Mouse (Mus musculus) ovary, postnatal 36 days (tissue): ENCODE data around the gene Cdc5l.
"Not testable (repeated sequence)": the region's sequence is repeated elsewhere in the genome, so short reads cannot be mapped to it uniquely, and the experiment has no call there.

Source experiments
- DNase-seq: peaks from one replicate; pipeline ENCODE4 v3.0.0; 2022; ENCODE audit warnings: low spot score, mixed read lengths

Gene Cdc5l

DNA sequence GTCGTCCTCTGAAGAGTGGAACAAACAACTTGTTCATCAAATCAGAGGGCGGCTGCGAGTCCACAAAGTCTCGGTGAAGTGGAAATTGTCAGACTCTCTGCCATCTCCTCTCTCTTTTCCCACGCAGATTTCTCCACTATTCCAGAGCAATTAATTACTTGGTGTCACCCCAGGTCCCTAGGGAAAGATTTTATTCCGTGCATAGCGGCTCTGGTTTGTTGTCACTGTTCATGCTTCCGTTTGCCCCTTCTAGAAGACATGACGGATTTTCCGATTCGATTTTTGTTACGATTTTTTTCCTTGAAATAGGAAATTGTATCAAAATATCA is 689 bp upstream of the Cdc5l start:
- DNase-seq, result no peak

DNA sequence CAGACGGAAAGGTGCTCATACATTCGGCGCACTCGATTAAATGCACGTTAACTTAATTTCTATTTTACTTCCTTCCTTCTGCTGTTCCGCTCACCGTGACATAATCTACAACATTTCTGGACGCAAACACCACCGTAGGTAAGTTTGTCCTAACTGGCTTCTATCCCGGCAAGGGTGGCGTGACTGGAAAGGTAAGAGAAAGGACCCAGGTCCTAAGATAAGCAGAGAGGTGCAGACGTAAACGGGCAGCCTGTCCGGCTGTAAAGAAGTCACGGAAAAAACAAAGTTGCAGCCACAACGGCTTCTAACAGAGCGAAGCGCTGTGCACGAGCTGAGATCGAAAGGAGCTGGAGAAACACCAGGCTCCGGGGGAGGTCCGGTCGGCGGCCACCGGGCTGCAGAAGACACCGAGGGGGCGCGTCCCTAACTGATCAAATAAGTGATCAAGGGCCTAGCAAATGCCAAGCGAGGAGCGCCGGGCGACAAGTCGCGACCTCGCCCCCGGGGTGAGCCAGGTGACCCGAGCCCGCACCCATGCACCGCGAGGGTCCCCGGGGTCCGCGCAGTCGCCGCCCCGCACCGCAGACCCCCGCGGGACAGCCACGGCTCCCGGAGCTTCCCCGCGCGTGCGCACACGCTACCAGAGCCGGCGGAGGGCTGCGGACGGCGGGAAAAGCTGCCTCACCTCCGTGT is 685 bp downstream of the Cdc5l start:
- DNase-seq, result no peak

DNA sequence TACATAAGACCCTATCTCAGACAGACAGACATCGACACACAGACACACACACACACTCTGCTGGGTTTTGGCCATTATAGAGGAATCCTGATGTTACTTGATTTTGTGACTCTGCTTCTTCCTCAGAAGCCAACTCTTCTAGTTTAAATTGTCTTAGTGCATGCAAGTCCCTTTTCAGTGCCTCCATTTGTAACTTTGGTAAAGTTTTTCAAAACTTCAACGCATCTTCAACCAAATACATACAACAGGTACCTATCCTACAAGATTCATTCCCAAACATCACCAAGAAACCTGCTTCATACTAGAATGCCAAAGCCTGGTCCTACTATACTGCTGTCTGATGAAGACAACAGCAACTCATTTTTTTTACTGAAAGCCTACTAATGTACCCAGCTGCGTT is 1.5 kb downstream of the Cdc5l start:
- no peak for DNase-seq

DNA sequence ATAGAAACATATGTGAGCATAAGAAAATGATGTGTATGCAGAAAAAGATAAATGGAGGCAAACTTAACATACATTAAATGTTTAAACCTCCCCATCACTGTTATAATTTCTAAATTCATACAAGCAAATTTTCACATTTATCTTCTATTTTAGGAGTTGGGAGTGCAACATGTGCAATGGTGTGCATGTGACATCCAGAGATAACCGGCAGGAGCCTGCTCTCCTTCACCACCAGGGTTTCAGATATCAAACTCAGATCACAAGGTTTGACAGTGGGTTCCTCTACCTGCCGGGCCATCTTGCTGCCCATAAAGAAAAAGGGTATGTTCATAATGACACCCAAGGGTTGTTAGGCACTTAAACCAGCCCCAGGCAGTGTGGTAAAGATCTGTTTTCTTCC is 16.1 kb downstream of the Cdc5l start:
- no peak for DNase-seq

DNA sequence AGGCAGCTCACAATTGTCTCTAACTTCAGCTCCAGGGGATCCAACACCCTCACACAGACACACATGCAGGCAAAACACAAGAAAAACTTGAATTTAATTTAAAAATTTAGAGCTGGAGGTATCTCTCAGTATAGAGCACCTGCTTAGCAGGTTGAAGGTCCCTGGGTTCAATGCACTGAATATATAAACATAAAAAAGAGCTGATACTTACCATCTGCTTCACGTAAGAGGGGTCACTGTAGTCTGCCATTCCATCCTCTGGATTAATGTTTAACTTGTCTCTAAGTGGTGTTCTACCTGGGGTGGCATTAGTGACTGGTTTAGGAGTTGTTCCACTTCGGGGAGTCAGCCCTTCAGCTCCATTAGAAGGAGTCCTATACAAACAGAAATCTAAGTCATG is 21.9 kb downstream of the Cdc5l start:
- not testable (repeated sequence) for DNase-seq

DNA sequence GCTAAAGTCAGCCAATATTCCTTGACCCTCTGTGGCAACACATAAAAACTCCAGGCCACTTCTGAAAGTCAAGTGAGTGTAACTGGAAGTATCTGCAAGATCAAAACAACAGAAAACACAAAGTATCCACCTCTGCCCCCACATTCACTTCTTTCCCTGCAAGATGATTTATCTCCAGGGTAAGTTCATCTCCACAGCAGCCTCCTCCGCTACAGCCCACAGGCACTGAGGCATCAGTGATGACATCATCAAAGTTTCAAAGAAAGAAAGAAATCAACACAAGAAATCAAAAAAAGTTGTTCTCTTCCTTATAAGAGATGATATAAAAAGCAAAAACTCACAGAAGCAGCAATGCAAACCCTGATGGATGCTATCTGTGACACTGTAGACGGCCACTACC is 24.8 kb downstream of the Cdc5l start:
- no peak for DNase-seq

DNA sequence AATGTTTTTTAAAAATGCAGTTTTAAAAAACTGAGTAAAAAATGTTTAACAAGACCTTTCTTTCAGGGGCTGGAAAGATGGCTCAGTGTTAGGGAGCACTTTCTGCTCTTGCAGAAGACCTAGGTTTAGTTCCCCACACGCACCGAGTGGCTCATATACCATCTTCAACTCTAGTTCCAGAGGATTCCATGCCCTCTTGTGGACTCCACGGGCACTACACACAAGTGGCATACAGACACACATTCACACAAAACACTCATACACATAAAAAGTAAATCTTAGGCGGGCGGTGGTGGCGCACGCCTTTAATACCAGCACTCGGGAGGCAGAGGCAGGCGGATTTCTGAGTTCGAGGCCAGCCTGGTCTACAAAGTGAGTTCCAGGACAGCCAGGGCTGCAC is 27.3 kb downstream of the Cdc5l start:
- no peak for DNase-seq

DNA sequence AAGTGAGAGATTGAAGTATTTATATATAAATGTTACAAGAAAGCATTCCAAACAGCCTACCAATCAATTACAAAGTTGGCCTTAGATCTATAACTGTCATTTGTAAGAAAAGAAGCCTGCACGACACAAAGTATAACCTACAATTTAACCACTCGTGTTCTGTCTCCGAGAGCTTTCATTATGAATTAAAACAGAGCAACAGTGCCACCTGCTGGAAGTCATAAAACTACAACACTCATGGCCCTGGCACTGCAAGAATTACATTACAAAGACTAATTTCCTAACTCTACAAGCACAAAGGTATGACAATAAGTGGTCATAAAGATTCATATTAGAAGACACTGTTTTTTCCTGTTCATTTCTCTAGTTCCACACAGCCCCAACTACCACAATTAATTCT is 30.3 kb downstream of the Cdc5l start:
- no peak for DNase-seq

DNA sequence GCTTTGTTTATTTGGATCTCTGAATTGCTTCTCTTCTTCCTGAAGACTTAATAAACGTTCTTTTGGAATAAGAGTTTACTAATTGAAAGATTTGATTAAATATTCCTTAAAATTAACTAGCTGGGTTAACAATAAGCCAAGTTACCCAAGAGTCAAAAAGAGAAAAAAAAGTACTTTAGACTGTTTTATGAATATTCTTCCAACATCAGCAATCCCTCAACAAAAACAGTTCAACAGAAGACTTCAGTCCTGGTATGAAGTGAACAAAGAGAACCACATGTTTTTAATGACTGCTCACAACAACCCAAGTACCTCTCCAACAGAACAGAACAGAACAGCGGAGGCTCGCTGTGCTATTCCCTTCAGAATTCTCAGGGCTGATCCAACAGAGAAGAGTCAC is 30.9 kb downstream of the Cdc5l start:
- DNase-seq, result no peak

DNA sequence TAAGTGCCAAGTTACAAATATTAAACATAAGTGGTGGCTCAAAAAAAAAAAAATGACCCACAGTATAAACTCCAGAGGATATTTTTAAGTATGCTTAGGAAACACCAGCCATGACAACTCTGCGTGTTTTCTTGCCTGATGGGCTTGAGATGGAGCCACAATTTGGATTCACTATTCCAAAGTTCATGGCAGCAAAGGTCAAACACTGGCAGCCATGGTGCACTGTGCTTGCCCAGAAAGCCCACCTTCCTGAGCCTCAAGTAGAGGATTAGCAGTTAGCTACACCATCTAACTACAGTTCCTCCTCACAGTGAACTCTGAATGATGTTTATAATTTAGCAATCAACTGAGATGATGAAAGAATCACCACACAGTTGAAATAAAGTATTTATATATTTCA is 31.4 kb downstream of the Cdc5l start:
- DNase-seq, result no peak

DNA sequence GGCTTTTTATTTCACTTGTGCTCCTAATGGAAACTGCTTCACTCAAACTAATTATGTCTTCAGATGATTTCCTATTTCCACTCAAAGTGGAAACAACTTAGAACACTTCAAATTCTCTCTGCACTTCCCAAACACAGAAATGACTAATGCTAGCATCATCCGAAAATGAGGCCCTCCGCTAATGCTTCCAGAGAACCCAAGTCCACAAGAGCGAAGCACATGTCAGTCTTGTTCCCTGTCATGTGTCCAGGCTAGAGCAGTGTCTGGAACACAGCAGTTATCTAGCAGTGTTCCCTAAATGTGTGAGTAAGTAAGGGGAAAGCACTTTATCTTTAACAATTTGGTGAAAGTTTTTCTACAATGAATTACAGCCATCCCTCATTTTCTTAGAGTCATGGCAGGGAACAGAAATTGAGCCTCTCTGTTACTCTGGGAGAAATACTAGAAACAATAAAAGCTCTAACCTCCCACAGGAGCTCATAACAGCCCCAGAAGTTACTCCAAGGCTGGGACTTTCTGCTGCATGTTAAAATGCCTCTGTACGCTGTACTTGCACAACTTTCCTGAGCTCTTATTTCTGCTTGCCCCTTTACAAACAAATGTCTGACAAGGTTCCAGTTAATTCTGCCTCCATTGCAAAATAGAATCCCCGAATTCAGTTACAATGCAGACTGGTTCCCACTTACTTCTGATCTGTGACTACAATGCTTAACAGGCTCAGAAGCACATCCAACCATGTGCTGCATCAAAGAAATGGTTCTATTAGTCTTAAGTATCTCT is 32.2 kb downstream of the Cdc5l start:
- DNase-seq, result no peak

DNA sequence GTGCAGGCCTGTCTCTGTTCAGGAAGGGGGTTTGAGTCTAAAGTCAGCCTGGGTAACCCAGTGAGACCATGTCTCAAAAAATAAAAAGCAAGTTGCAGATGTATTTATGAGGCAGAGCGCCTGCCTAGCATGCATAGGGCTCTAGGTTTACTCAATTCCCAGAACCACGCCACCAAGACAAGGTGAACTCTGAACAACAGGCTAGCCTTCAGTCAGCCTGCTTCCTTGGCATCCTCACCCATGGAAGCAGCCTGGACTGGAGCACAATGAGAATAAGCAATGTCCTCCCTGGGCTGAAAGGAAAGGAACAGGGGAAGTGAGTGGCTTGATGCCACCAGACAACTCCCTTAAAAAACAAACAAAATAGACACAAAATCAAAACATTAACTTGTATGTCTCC is 35.5 kb downstream of the Cdc5l start:
- DNase-seq, result no peak

DNA sequence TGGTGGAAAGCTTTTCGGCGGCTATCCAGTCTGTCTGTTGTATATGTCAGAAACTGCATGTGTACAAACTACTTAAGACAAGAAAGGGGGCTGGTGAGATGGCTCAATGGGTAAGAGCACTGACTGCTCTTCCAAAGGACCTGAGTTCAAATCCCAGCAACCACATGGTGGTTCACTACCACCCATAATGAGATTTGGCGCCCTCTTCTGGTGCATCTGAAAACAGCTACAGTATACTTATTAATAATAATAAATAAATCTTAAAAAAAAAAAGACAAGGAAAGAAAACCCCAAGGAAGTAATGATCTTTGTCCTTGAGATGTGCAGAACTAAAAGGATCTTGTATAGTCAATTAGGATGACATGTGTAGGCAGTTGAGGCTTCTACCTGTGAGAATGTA is 36.0 kb downstream of the Cdc5l start:
- DNase-seq, result no peak

DNA sequence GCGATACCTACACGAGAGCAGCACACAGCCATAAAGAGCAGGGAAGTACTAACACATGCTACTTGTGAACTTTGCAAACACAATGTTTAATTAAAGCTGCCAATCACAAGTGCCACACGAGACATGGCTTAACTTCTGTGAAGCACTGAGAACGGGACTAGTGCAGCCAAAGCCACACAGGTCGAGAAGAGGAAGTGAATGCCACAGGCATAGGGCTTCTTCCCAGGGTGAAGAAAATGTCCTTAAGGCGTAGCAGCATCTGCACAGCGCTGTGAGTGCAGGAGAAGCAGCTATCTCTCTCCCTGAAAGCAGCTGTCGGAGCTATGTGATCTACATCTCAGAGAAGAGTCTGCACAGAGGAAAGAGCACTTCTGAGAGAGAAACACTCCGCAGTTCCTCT is 38.9 kb downstream of the Cdc5l start:
- no peak for DNase-seq

DNA sequence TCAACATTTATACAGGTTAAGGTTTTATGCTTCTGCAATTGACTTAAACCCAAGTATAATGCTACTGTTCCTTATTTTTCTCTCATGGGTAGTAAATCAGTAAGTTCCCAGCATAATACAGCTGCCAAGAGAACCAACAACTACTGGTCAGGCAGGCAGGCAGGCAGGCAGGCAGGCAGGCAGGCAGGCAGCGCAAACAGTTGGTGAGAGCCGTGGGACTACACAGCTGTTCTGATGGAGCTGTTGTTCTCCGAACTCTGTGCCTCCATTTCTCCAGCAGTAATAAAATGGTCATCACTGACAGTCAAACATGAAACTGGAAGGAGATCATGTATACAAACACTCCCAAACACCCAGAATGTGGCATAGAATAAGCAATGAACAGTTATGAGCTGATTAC is 39.8 kb downstream of the Cdc5l start:
- DNase-seq, result no peak

DNA sequence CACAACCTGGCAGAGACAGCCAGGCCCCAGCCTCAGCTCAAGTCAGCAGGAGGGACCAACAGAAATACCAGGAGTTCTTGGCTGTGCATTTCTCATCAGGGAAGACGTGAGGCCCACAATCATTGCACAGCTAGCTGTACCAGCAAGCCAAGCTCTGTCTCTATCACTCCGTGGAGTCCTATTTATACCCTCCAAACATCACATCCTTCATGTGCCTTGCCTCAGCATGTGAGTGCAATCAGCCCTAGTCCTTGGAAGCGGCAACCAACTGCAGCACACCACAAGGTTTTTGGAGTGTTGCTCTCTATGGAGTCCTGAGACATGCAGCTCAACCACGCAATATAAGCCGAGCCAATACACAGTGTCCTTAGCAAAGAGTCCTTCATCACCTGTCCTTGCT is 43.6 kb downstream of the Cdc5l start:
- DNase-seq, result no peak

DNA sequence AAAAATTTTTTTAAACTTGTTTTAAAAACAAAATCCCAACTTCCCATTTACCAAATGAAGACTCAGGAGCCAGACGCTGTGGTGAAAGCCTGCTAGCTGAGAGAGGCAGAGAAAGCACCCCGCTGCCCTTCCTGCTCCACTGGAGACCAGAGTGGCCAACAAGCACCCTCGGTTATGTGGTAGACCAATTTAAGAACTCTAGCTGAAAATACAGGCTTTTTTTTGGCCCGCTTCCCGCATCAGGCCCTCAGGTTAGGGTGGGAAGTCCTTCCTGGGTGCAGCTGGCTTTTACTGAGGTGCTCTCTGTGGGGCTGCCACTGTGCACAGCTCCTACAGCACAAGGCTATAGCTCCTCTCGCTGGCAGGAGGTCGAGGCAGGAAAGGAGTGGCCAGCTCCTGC is 46.6 kb downstream of the Cdc5l start:
- DNase-seq, result no peak

DNA sequence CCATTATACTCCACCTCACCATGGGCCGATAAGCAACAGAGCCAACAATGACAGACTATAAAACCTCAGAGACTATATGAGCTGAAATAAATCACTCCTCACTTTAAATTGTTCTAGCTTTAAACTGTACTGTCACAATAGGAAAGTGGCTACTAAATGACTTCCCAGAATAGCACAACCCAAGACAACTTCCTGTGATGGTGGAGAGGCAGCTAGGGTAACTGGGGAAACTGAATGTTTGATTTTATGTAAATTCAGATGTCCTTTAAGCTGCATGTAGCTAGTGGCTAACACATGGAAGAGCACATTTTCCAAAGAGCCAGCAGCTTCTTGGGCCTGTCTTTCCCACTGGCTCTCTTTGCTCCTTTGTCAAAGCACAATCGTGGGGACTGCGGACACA is 50.2 kb downstream of the Cdc5l start:
- DNase-seq, result no peak

DNA sequence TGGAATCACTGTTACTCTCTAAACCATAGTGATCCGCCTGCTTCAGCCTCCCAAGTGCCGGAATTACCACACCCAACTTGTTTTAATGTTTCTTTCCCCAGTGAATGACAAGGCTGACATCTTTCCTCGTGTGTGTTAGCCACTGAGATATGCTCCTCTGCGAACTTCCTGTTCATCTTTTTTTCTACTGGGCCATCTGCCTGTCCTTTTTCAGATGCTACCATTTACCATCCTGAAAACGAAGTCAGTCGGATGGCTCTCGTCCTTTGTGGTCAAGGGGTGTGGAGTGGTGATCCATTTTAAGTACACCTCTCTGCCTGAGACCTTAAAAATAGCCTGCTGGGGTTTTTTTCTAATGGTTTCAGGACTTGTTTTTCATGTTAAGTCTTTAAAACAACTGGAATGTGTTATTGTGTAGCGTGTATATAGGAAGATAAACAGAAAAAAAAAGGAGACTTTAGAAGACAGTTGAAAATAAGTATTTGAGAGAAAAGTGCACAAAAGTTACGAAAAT is 54.2 kb downstream of the Cdc5l start:
- no peak for DNase-seq

DNA sequence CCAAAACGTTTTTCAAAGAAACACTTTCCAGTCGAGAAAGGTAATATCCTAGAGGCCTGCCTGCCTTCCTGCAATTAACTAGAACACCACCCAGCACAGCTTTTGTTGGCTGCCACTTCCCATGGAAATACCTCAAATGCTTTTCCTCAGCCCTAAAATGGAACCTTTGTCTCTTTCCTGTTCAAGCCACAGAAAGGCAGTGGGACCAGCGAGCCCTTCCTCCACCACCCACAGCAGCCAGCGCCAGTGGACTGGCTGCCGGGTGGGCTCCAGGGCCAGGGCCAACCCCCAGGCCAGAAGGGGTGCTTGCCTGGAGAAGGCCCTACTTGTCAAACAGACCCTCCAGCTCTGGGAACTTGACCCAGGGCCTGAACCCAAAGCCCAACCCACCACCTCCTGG is 56.2 kb downstream of the Cdc5l start:
- no peak for DNase-seq

DNA sequence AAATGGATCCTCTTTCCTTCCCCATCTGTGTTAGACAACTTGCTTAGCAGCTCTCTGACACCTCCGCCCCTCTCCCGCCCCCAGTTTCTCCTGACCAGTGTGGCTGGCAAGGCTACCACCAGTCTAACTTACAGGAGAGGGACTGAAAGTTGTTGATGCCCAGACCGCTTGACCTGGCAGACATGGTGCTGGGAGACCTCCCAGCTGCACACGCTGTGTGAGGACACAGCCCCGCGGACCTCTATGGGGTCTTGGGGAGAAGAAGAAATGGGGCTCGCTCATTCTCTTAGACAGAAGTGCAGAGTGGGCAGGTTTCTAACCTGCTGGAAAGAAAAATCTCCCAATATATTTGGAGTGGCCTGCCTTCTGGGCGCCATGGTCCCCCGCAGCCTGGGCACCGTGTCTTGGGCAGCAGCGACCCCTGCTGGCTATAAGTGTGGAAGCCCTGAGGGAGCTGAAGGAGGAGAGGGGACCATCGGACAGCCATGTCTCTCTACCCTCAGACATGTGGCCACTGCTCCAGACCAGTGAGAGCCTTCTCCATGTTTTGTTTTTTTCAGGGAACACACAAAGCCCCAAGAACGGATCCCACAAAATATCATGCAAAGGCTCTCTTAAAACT is 59.4 kb downstream of the Cdc5l start:
- peak; percentile 79 for DNase-seq

DNA sequence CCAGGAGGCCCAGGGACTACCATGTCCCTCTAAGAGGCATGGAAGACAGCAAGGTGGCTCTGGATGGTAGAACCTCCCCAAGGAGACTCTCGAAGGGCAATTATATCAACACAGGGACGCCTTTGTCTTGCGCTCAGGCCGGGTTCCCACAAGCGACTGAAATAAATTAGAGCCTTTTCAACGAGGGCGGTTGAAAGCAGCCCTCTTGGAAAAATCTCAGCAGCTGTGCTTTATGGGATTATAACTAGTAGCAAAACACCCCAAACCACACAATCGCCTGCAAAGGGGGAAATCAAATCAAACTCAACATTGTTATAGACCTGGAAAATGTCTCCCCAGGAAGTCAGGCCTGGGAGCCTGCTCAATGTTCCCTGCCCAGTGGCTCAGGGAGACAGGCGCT is 62.5 kb downstream of the Cdc5l start:
- DNase-seq, result no peak

DNA sequence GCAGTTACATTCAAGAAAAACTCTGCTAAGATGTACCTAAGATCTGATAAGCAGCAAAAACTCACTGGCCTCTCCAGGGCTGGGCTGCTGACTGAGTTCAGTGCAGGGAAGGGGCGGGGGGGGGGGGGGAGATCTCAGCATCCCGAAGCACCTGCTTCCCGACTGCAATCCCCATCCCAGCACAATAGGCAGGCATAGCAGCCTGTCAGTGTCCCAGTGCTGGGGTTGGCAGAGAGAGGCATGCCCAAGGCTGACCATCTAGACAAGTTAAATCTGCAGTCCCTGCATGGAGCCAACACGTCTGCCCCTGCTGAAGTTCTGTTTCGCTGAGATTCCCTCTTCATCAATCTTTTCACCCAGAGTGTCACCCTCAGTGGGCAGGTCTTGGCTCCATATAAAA is 63.0 kb downstream of the Cdc5l start:
- DNase-seq, result no peak

DNA sequence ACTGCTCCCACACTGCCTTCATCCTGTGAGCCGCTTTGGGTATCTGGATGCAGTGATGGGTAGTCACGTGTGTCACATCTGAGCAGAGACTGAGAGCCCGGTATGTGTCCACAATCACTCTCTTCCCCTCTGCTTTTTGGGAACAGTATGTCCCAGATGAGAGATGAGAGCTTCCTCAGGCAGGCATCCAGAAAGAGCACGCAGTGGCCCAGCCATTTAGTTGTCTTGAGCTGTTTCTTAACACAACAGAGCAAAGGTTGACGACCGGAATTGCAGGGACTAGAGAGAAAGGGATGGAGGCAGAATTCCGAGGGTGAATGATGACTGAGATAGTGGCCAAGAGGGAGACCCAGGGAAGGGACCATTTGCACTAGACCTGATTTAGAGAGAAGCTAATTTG is 68.7 kb downstream of the Cdc5l start:
- no peak for DNase-seq
